Mouse (Mus musculus) erythroblast, embryonic 14.5 days (primary cell): ENCODE data around the gene Sap30.
"Not testable (repeated sequence)": the region's sequence is repeated elsewhere in the genome, so short reads cannot be mapped to it uniquely, and the experiment has no call there.

Experiments used
- GATA1 ChIP-seq: IDR thresholded peaks from 2 replicates; pipeline ENCODE4 v1.6.1; 2012; ENCODE audit warnings: low read length, inconsistent platforms, mixed read lengths
- TAL1 ChIP-seq: IDR thresholded peaks from 3 replicates; pipeline ENCODE4 v1.6.1; 2012; ENCODE audit warnings: low read length, inconsistent platforms, mixed read lengths

DNA sequence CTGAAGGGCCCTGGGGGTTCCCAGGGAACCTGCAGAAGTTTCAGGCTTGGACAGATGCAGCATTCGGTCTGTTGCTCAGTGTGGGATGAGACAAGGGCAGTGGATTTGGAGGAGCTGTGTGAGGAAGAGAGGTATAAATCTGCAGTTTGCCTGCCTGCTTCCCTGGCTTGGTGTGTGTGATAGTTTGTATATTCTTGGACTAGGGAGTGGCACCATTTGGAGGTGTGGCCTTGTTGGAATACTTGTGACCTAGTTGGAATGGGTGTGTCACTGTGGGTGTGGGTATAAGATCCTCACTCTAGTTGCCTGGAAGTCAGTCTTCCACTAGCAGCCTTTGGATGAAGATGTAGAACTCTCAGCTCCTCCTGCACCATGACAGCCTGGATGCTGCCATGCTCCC, 17.8 kb upstream of the Sap30 start:
- TF ChIP-seq TAL1, GATA1: not testable (repeated sequence)
